Mouse (Mus musculus) ES-E14 (cell line): ENCODE data around the gene I830077J02Rik.

ENCODE experiments used
- CHD2 ChIP-seq: IDR thresholded peaks from 2 replicates; pipeline ENCODE4 v1.6.1; 2014; ENCODE audit warnings: mild to moderate bottlenecking, low read depth, low read length, inconsistent platforms
- HCFC1 ChIP-seq: IDR thresholded peaks from 2 replicates; pipeline ENCODE4 v1.6.1; 2012; ENCODE audit warnings: low read length, inconsistent platforms, borderline replicate concordance; ENCODE audit not compliant: insufficient read depth
- MAFK ChIP-seq: IDR thresholded peaks from 2 replicates; pipeline ENCODE4 v1.6.1; 2014; ENCODE audit warnings: mild to moderate bottlenecking, low read depth, low read length, inconsistent platforms; ENCODE audit not compliant: insufficient read depth

DNA sequence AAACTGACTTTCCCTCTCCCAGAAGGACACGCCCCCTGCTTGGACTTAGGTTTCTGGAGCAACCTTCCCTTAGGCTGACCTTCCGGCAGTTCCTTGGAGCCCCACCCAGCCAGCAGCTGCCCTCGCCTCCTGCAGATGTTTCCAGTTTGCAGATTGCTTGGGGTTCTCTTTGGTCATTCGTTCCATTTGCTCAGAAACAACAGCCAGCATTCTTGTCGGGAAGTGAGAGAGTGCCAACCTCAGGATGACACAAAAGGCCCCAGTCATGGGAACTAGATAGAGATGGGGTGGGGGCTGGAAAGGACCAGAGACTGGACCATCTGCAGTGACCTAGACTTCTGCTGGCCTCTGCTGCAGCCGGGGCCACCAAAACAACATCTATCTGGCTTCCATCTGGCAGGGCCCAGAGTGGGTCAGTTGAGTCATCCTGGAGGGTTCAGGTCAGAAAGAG is 38.5 kb downstream of the I830077J02Rik start:
- TF ChIP-seq CHD2 (no peak), HCFC1 (no peak), MAFK (no peak)
